Mouse (Mus musculus) kidney, adult 2 months (tissue): ENCODE measurements around the gene Naa40. TPM values are rescaled to one million over a fixed set of nuclear protein-coding genes. Genes with fewer than 3 reads are reported as not detected.
A peak's percentile ranks its signal among the peaks of the same experiment; 100 is the strongest.

Source experiments
- DNase-seq: peaks from one replicate; pipeline ENCODE4 v3.0.0; 2021
- H3K27ac ChIP-seq: fragments of 200-500 bp; 2 replicates; pipeline ENCODE4 v1.5.1; 2012; ENCODE audit warnings: low read depth, low read length, control low read depth, inconsistent platforms; ENCODE audit not compliant: insufficient read depth
- H3K27me3 ChIP-seq: fragments of 200-500 bp; replicated peaks from 2 replicates; pipeline ENCODE4 v1.6.1; 2012; ENCODE audit warnings: mild to moderate bottlenecking, moderate library complexity, low read length, inconsistent platforms; ENCODE audit not compliant: control insufficient read depth, insufficient read depth
- H3K36me3 ChIP-seq: fragments of 200-500 bp; 2 replicates; pipeline ENCODE4 v1.6.1; 2012; ENCODE audit warnings: mild to moderate bottlenecking, moderate library complexity, low read length, inconsistent platforms; ENCODE audit not compliant: control insufficient read depth, insufficient read depth
- H3K4me1 ChIP-seq: fragments of 200-500 bp; 2 replicates; pipeline ENCODE4 v1.6.1; 2011; ENCODE audit warnings: low read length; ENCODE audit not compliant: control insufficient read depth, insufficient read depth
- H3K4me3 ChIP-seq: fragments of 200-500 bp; 2 replicates; pipeline ENCODE4 v1.5.1; 2011; ENCODE audit warnings: mild to moderate bottlenecking, low read depth, low read length, control low read depth; ENCODE audit not compliant: insufficient read depth
- CTCF ChIP-seq: fragments of 200-500 bp; conservative IDR thresholded peaks from 2 replicates; pipeline ENCODE4 v1.5.1; 2011; ENCODE audit warnings: low read depth, mild to moderate bottlenecking, control low read depth, low read length, moderate library complexity, mixed read lengths; ENCODE audit not compliant: insufficient read depth, insufficient read length
- POLR2A ChIP-seq: fragments of 200-500 bp; IDR thresholded peaks from one replicate; pipeline ENCODE4 v1.6.1; 2011; ENCODE audit warnings: low read depth, low read length, control low read depth
- WGBS: fragments of 180-500 bp; shearing (Covaris S2); methylation state at CpG from one replicate; pipeline ENCODE4 v1.1.7; 2018; 5-methylcytosine and 5-hydroxymethylcytosine counted together
- polyA plus RNA-seq: library from polyadenylated mRNA; depleted of rRNA; stranded (reverse); fragments of >200 nt; gene quantifications from 2 replicates; pipeline ENCODE4 v1.2.3, GENCODE M21; 2012

Naa40 gene
- polyA plus RNA-seq, 1 experiment = 23.7 TPM

GRCm38 (mm10) chr19:7225096-7225690 lies 15.8 kb downstream of the Naa40 start:
- 47% methylated on average over 9 of the region's 9 CpGs for WGBS
- Histone ChIP-seq H3K4me1 (peaks cover 33% of the 10 kb centered on the region), H3K27ac (0 out of 2 replicates have a peak overlapping the region, but pooled peaks have one; percentile 16), H3K27me3 (no peaks in the 10 kb centered on the region), H3K36me3 (no peaks in the 10 kb centered on the region), H3K4me3 (no peak overlapping the region)
- peak; percentile 87 for DNase-seq
- TF ChIP-seq POLR2A = no peak
- no peak for TF ChIP-seq CTCF

GRCm38 (mm10) chr19:7224253-7224652 lies 16.7 kb downstream of the Naa40 start:
- Histone ChIP-seq H3K4me3 (no peak overlapping the region), H3K4me1 (peaks cover 33% of the 10 kb centered on the region), H3K36me3 (no peaks in the 10 kb centered on the region), H3K27me3 (no peaks in the 10 kb centered on the region), H3K27ac (no peak overlapping the region)
- TF ChIP-seq POLR2A (no peak), CTCF (no peak)
- DNase-seq = peak; percentile 54
- 83% methylated on average over 3 of the region's 3 CpGs for WGBS

GRCm38 (mm10) chr19:7223488-7223887 lies 17.5 kb downstream of the Naa40 start:
- Histone ChIP-seq H3K27ac (no peak overlapping the region), H3K4me3 (no peak overlapping the region), H3K36me3 (no peaks in the 10 kb centered on the region), H3K27me3 (no peaks in the 10 kb centered on the region), H3K4me1 (peaks cover 33% of the 10 kb centered on the region)
- TF ChIP-seq CTCF (no peak; the same call in 1 of the 2 replicates), POLR2A (no peak)
- no peak for DNase-seq

GRCm38 (mm10) chr19:7222196-7222595 lies 18.8 kb downstream of the Naa40 start:
- Histone ChIP-seq H3K4me1 (peaks cover 32% of the 10 kb centered on the region), H3K27me3 (no peaks in the 10 kb centered on the region), H3K36me3 (no peaks in the 10 kb centered on the region), H3K4me3 (no peak overlapping the region), H3K27ac (no peak overlapping the region)
- no peak for DNase-seq
- TF ChIP-seq POLR2A (no peak), CTCF (no peak)
- 86% methylated on average over 6 of the region's 6 CpGs for WGBS

- TF ChIP-seq POLR2A (no peak), CTCF (no peak)
- H3K4me1 ChIP-seq = peaks cover 26% of the 10 kb centered on the region
- DNase-seq = no peak
- WGBS = 95% methylated on average over 5 of the region's 5 CpGs
- peaks cover 3% of the 10 kb centered on the region; the same call in 1 of the 2 replicates for H3K36me3 ChIP-seq
- H3K27me3 ChIP-seq = no peaks in the 10 kb centered on the region
- H3K4me3 ChIP-seq = no peak overlapping the region
- no peak overlapping the region for H3K27ac ChIP-seq
These were observed 22.2 kb downstream of the Naa40 start for GRCm38 (mm10) chr19:7218753-7219152.

GRCm38 (mm10) chr19:7217926-7218267 lies 23.1 kb downstream of the Naa40 start:
- Histone ChIP-seq H3K36me3 (peaks cover 3% of the 10 kb centered on the region; the same call in 1 of the 2 replicates), H3K4me1 (peaks cover 26% of the 10 kb centered on the region), H3K4me3 (no peak overlapping the region), H3K27ac (no peak overlapping the region), H3K27me3 (no peaks in the 10 kb centered on the region)
- TF ChIP-seq CTCF = no peak
- no peak for TF ChIP-seq POLR2A
- WGBS = 7% methylated on average over 6 of the region's 6 CpGs
- no peak for DNase-seq

- WGBS = under 1% methylated on average over 50 of the region's 50 CpGs
- DNase-seq = peak; percentile 99
- no peaks in the 10 kb centered on the region for H3K27me3 ChIP-seq
These were observed 23.6 kb downstream of the Naa40 start, which contains the start of gene Cox8a for GRCm38 (mm10) chr19:7217162-7217925. Gene Cox8a (minus strand): TSS chr19:7217616.

More at GRCm38 (mm10) chr19:7217162-7217925, 23.6 kb downstream of the Naa40 start, which contains the start of gene Cox8a:
- Histone ChIP-seq H3K36me3 (peaks cover 3% of the 10 kb centered on the region; the same call in 1 of the 2 replicates), H3K27ac (peak within 1 kb of the TSS; percentile 99), H3K4me3 (peak within 1 kb of the TSS; percentile 90), H3K4me1 (peaks cover 26% of the 10 kb centered on the region)
- TF ChIP-seq POLR2A (peak; percentile 89), CTCF (no peak)
